Mouse (Mus musculus) MN1 (cell line): ENCODE results near the gene Kcnq4.

ENCODE experiments used
- DNase-seq: peaks from one replicate; pipeline ENCODE4 v3.0.0-alpha.2; 2016; ENCODE audit warnings: low spot score

Gene Kcnq4

GRCm38 (mm10) chr4:120673606-120674005 lies 74.8 kb downstream of the Kcnq4 start:
- DNase-seq: no peak

DNA sequence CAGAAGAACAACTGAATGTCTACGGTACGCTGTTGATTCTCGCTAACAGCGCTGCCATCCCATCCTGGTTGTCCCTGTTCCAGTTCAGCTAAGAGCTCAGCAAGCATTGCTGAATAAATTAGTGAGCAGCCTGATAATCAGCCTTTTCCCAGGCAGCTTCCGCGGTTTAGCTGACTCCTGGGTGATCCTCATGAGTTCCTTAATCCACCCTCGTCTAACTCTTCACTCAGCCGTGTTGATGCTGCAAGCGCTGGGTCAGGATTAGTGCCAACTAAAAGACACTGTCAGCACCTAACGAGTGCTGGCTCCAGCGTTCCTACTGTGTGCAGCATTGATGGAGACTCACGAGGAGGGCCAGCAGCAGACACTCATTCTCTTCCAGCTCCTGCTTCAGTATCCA lies 77.4 kb downstream of the Kcnq4 start:
- no peak for DNase-seq

DNA sequence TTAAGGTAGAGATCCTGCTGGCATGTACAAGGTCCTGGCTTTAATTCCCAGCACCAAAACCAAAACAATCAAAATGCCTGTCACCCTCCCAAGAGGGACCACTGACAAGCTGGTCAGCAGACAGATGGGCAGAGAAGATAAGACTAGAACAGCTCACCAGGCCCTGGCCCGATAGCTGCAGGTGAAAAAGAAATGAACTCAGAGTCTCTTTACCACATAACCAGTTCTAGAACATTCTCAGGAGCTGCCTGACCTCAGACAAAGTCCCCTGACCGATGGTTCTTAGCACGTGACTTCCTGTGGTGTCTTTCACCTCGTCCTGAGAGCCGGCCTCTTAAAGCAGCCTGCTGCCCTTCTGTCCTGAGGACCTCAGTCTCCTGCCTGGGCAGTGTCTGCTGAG lies 78.8 kb downstream of the Kcnq4 start:
- DNase-seq: no peak

DNA sequence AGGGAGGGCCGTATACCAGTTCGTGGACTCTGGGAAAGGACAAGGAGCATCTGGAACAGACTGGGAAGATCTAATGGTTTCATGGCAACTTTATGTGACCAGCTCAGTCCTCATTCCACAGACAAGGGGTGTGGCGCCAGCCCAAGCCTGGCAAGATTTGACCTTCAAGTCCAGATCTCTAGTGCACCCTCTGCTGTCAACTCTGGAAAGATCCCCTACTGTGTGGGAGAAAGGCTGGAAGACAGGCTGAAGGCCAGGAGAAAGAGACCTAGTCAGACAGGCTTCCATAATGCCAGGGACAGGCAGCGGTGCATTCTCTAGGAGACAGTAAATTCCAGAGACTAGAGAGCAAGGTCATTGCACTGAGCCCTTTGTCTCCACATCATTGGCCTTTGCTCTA lies 79.9 kb downstream of the Kcnq4 start:
- no peak for DNase-seq

DNA sequence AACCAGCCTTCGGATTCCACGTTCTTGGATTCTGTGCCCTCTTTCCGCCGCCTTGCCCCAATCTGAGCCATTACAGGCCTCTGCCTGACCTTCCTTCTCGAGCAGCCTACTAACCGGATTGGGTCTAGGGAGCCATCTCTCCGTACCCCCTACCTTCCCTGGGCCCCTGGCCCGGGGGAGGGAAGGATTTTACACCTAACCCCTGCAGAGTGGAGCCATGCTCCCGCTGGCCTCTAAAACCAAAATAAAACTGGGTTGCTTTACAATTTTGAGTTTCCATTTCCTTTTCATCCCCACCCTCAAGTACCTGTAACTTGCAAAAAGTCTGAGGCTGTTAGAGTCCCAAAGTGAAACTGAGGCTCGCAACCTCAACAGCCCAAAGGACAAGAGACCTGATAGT lies 80.9 kb downstream of the Kcnq4 start:
- DNase-seq: no peak

DNA sequence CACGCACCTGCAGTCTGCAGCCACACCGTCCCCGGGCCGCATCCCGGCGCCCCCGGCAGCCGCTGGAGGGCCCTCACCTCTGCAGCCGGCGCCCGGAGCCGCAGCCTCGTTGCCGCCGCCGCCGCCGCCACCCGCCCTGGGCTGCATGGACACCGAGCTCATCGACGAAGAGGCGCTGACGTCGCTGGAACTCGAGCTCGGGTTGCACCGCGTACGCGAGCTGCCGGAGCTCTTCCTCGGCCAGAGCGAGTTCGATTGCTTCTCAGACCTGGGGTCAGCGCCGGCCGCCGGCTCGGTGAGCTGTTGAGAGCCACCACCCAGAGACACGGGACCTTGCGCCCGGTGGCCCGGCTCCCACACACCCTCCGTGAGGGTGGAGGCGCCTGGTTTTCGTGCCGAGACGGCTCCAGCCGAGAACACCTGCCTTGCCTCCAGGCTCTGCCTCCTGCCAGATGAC lies 81.3 kb downstream of the Kcnq4 start:
- DNase-seq: no peak

DNA sequence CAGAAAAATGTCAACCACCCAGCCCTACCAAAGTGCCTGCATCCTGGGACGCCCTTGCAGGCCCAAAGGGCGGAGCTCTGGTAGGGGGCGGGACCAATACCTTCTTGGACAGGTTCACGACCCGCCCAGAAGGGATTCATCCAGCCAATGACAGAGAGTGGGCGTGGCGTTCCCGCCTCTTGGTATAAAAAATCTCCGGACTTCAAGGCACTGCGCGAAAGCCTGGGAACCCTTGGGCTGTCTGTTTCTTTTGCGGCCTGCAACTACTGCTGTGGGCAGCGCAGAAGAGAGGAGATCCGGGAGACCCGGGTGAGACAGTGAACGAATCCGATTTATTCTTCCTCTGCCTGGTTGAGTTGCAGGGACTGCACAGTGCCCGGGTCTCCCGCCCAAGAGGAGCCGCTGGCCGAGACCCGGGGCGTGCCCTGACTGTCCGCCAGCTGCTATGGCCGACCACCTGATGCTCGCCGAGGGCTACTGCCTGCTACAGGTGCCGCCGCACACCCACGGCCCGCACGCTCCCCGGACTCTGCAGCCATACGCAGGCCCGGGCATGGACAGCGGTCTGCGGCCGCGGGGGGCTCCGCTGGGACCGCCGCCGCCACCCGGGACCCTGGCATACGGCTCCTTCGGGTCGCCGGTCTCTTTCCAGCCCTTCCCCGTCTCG lies 81.9 kb downstream of the Kcnq4 start, which contains the start of gene Cited4:
TSS of gene Cited4 (plus strand) at position 215 of the 667 bp plus-strand sequence.
- no peak for DNase-seq

DNA sequence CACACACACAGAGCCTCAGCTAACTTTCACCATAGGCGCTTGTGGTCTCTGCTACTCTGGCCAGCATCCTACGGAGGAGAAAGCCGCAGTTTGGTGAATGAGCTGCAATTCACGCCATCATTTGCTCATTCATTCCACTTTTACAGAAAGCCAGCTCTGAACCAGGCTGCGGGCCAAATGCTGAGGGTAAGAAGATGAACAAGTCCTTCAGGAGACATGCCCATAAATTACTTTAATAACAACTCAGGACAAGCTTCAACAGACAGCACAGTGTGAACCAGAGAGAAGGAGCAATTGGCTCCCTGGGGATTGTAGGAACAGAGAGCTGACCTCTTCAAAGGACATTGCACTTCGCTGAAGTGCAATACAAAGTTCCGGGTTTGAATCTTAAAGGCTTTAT lies 82.6 kb downstream of the Kcnq4 start:
- no peak for DNase-seq

DNA sequence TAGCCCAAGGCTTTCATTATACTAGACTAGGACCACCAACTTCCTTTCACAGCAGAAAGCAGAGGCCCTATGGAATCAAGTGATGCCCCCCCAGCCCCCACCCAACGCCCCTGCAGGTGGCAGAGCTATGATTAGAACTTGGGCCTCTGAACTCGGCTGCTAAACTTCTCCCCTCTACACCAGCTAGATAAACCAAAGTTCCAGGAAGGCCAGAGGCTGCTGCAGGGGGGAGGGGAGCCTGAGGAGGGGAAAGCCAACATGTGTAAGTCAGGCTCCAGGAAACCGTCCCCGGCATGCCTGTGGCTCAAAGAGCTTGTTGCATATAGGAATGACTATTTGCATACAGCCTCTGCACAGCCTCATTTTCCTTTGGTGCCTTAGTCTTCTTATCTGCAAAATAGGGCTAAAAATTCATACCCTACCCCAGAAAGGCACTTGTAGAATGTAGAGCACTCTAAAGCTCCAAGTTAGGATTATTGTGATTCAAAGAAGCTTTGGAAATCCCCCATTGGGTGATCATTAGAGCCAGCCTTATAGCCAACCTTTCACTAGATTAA lies 83.2 kb downstream of the Kcnq4 start:
- DNase-seq: no peak

GRCm38 (mm10) chr4:120664601-120665000 lies 83.8 kb downstream of the Kcnq4 start:
- no peak for DNase-seq

DNA sequence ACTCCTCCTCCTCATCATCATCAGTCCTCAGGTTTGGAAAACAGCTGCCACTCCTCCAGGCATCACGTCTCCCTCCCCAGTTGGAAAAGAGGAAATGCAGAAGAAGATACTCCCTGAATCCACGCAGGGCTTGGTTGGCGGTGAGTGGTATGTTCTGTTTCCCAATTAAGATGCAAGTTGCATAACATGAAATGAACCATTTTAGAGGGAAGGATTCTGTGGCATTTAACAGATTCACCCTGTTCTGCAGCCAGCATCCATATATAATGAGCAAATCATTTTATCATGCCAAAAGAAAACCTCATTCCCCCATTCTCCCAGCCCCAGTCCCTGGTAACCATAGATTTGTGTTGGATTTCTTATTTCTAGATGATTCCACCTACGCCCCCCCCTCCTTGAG lies 87.9 kb downstream of the Kcnq4 start:
- DNase-seq: no peak

GRCm38 (mm10) chr4:120655898-120656297 lies 92.5 kb downstream of the Kcnq4 start:
- no peak for DNase-seq

DNA sequence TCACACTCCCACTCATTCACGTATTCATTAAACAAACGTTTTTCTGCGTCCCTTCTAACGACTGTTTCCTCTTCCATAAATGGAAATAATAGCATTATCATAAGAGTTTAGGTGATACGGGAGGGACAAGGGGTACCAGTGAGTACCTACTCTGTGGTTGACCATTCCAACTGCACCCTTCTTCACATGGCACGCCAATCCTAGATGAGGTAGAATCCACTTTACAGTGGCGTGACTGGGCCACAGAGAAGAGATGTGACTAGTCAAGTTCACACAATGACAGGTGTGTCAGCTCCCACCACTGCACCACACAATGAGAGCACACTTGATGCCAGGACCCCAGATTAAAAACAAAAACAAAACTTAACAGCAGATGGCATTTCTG lies 98.2 kb downstream of the Kcnq4 start:
- DNase-seq: no peak

- no peak for DNase-seq
These were observed 98.8 kb downstream of the Kcnq4 start for GRCm38 (mm10) chr4:120649369-120650207.
